Comparison of ENCODE assay signal across 23 mouse cellular contexts in the genomic region with DNA sequence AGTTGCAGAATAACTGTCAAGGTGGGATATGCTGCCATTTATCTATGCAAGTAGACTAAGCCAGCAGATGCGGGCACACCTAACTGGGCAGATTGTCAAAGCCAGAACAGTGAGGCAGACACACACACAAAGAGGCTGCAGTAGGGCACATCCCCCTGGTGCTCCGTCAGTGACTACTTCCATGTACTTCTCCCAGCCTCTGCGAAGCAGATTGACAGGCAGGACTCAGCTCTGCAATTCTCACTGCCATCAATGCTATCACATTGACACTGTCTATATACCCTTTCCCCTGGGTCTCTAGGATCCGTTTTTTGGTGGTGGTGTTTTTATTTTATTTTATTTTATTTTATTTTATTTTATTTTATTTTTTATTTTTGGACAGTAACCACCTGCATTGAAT. TPM values are rescaled to one million over a fixed set of nuclear protein-coding genes. Genes with fewer than 3 reads are reported as not detected.
DNase-seq lines count a peak whose midpoint lies in the region; ATAC-seq lines count a peak whose summit lies in the region.
"Had no signal": no experiment of that assay in that cellular context is flagged by ENCODE, and none has a peak within 500 bp of the region (broad histone marks: within the 10 kb centered on the region; RNA-seq: fewer than 3 reads in every experiment).

No protein-coding gene starts in this region.

- ATAC-seq in forebrain, embryonic 14.5 days: no peak
- peak; percentile 37; the same call in 1 of the 2 replicates for ATAC-seq in hindbrain, embryonic 14.5 days (ENCODE audit: low FRiP score)
- no peak for ATAC-seq in hindbrain, embryonic 11.5 days (ENCODE audit: low FRiP score)
- ATAC-seq in neural tube, embryonic 13.5 days (ENCODE audit: low read depth): no peak
- ATAC-seq: intestine, postnatal 0 days had no signal

- no peak overlapping the region for H3K4me2 ChIP-seq in forebrain, embryonic 14.5 days (ENCODE audit: low read length)
- H3K4me2 ChIP-seq in hindbrain, embryonic 14.5 days (replicated peaks): no peak overlapping the region
- H3K4me2 ChIP-seq in hindbrain, embryonic 11.5 days (replicated peaks; ENCODE audit: low read depth, low read length): no peak overlapping the region
- H3K4me2 ChIP-seq in neural tube, embryonic 13.5 days: no peak overlapping the region
- H3K4me2 ChIP-seq: embryonic facial prominence, embryonic 15.5 days; heart, embryonic 11.5 days; limb, embryonic 15.5 days; lung, embryonic 14.5 days; neural tube, embryonic 12.5 days had no signal

- 81% methylated on average over 4 of the region's 4 CpGs for WGBS in forebrain, embryonic 14.5 days
- 92% methylated on average over 4 of the region's 4 CpGs for WGBS in forebrain, embryonic 10.5 days
- WGBS in hindbrain, embryonic 14.5 days: 78% methylated on average over 4 of the region's 4 CpGs
- 85% methylated on average over 4 of the region's 4 CpGs for WGBS in hindbrain, embryonic 11.5 days
- WGBS in neural tube, embryonic 13.5 days: 93% methylated on average over 4 of the region's 4 CpGs

- no peaks in the 10 kb centered on the region for H3K9me3 ChIP-seq in forebrain, embryonic 14.5 days (replicated peaks; ENCODE audit: control insufficient read depth, low read length)
- H3K9me3 ChIP-seq in forebrain, embryonic 10.5 days: no peaks in the 10 kb centered on the region
- H3K9me3 ChIP-seq in hindbrain, embryonic 14.5 days (ENCODE audit: control insufficient read depth, low read length): no peaks in the 10 kb centered on the region
- no peaks in the 10 kb centered on the region for H3K9me3 ChIP-seq in hindbrain, embryonic 11.5 days (ENCODE audit: control insufficient read depth, low read length)
- H3K9me3 ChIP-seq in neural tube, embryonic 13.5 days: no peaks in the 10 kb centered on the region
- H3K9me3 ChIP-seq: embryonic facial prominence, embryonic 15.5 days; limb, embryonic 15.5 days; megakaryocyte, embryonic 14.5 days; neural tube, embryonic 12.5 days had no signal

- H3K9ac ChIP-seq in forebrain, embryonic 14.5 days (ENCODE audit: low read length): no peak overlapping the region; the same call in 1 of the 2 replicates
- no peak overlapping the region for H3K9ac ChIP-seq in hindbrain, embryonic 14.5 days
- no peak overlapping the region for H3K9ac ChIP-seq in hindbrain, embryonic 11.5 days (ENCODE audit: low read depth, low read length)
- no peak overlapping the region for H3K9ac ChIP-seq in neural tube, embryonic 13.5 days
- H3K9ac ChIP-seq: embryonic facial prominence, embryonic 15.5 days; limb, embryonic 15.5 days; liver, embryonic 14.5 days; lung, embryonic 14.5 days; neural tube, embryonic 12.5 days had no signal

- DNase-seq in forebrain, embryonic 14.5 days (ENCODE audit: low spot score): peak; percentile 20
- DNase-seq in forebrain, embryonic 10.5 days (ENCODE audit: extremely low spot score, low spot score): no peak
- no peak for DNase-seq in hindbrain, embryonic 14.5 days (ENCODE audit: low spot score)
- DNase-seq in hindbrain, embryonic 11.5 days (ENCODE audit: low spot score): no peak
- DNase-seq in neural tube, embryonic 10.5 days (ENCODE audit: extremely low spot score, low spot score): no peak
- DNase-seq in cerebellum, adult 9-10 months: no peak
- DNase-seq in thymus, postnatal 14 days: no peak
- DNase-seq: adrenal gland, postnatal 25 days; cerebellum, adult 9-11 months; left cerebral cortex, postnatal 4 days; lung, embryonic 14.5 days; retina, postnatal 1 day; right cerebral cortex, postnatal 25 days; spleen, adult 18-20 months had no signal

- no peaks in the 10 kb centered on the region for H3K27me3 ChIP-seq in forebrain, embryonic 14.5 days (replicated peaks; ENCODE audit: control insufficient read depth, insufficient read depth, low read length)
- H3K27me3 ChIP-seq in forebrain, embryonic 10.5 days (ENCODE audit: poor library complexity, severe bottlenecking): no peaks in the 10 kb centered on the region
- no peaks in the 10 kb centered on the region for H3K27me3 ChIP-seq in hindbrain, embryonic 14.5 days (ENCODE audit: control insufficient read depth, insufficient read depth, low read length)
- no peaks in the 10 kb centered on the region for H3K27me3 ChIP-seq in hindbrain, embryonic 11.5 days (ENCODE audit: control insufficient read depth, insufficient read depth, low read length)
- no peaks in the 10 kb centered on the region for H3K27me3 ChIP-seq in neural tube, embryonic 13.5 days
- H3K27me3 ChIP-seq: embryonic facial prominence, embryonic 15.5 days; limb, embryonic 15.5 days; megakaryocyte, embryonic 14.5 days; neural tube, embryonic 12.5 days had no signal

- peaks cover 5% of the 10 kb centered on the region; the same call in 1 of the 2 replicates for H3K36me3 ChIP-seq in forebrain, embryonic 14.5 days (ENCODE audit: control insufficient read depth, insufficient read depth, low read length)
- peaks cover 24% of the 10 kb centered on the region for H3K36me3 ChIP-seq in forebrain, embryonic 10.5 days (replicated peaks)
- no peaks in the 10 kb centered on the region for H3K36me3 ChIP-seq in hindbrain, embryonic 14.5 days (replicated peaks; ENCODE audit: control insufficient read depth, insufficient read depth)
- no peaks in the 10 kb centered on the region for H3K36me3 ChIP-seq in hindbrain, embryonic 11.5 days (ENCODE audit: control insufficient read depth, insufficient read depth, low read length)
- H3K36me3 ChIP-seq in neural tube, embryonic 13.5 days: peaks cover 11% of the 10 kb centered on the region

- H3K4me1 ChIP-seq in forebrain, embryonic 14.5 days (ENCODE audit: control insufficient read depth, insufficient read depth, low read length): peaks cover 3% of the 10 kb centered on the region; the same call in 1 of the 2 replicates
- peaks cover 17% of the 10 kb centered on the region for H3K4me1 ChIP-seq in forebrain, embryonic 10.5 days
- peaks cover 13% of the 10 kb centered on the region for H3K4me1 ChIP-seq in hindbrain, embryonic 14.5 days (replicated peaks; ENCODE audit: control insufficient read depth, insufficient read depth, low read length)
- H3K4me1 ChIP-seq in hindbrain, embryonic 11.5 days (replicated peaks; ENCODE audit: control insufficient read depth, insufficient read depth, low read length): no peaks in the 10 kb centered on the region
- peaks cover 29% of the 10 kb centered on the region for H3K4me1 ChIP-seq in neural tube, embryonic 13.5 days (replicated peaks)
- H3K4me1 ChIP-seq: embryonic facial prominence, embryonic 15.5 days; megakaryocyte, embryonic 14.5 days had no signal

- peak overlapping the region; percentile 15; the same call in 1 of the 2 replicates for H3K27ac ChIP-seq in forebrain, embryonic 14.5 days (ENCODE audit: low read depth, low read length)
- no peak overlapping the region for H3K27ac ChIP-seq in forebrain, embryonic 10.5 days
- peak overlapping the region; percentile 61; the same call in 1 of the 2 replicates for H3K27ac ChIP-seq in hindbrain, embryonic 14.5 days
- no peak overlapping the region for H3K27ac ChIP-seq in hindbrain, embryonic 11.5 days (ENCODE audit: low read depth, low read length)
- H3K27ac ChIP-seq in neural tube, embryonic 13.5 days (replicated peaks): 0 out of 2 replicates have a peak overlapping the region, but pooled peaks have one; percentile 9
- H3K27ac ChIP-seq: embryonic facial prominence, embryonic 15.5 days; left cerebral cortex, adult 2 months; limb, embryonic 15.5 days; liver, embryonic 14.5 days; neural tube, embryonic 12.5 days had no signal

- H3K4me3 ChIP-seq in forebrain, embryonic 14.5 days (ENCODE audit: low read depth, low read length): no peak overlapping the region
- H3K4me3 ChIP-seq in forebrain, embryonic 10.5 days: no peak overlapping the region
- no peak overlapping the region for H3K4me3 ChIP-seq in hindbrain, embryonic 14.5 days (replicated peaks; ENCODE audit: low read length)
- H3K4me3 ChIP-seq in hindbrain, embryonic 11.5 days (ENCODE audit: low read depth, low read length): no peak overlapping the region
- no peak overlapping the region for H3K4me3 ChIP-seq in neural tube, embryonic 13.5 days
- H3K4me3 ChIP-seq: embryonic facial prominence, embryonic 15.5 days; left cerebral cortex, adult 2 months; limb, embryonic 15.5 days; megakaryocyte, embryonic 14.5 days; neural tube, embryonic 12.5 days had no signal

RNA-seq across cellular contexts. Expression of gene Rnf144a, which starts 57.8 kb away (rescaled TPM):
- polyA plus RNA-seq in forebrain, embryonic 14.5 days (2014; fragmentation: Nextera tagmentation; extraction: Ambion mirVana): 17.4 and 21.5 TPM in 2 replicates
- 40.8 and 41.1 TPM in 2 replicates for polyA plus RNA-seq in forebrain, embryonic 10.5 days (2016; fragmentation: Nextera tagmentation; extraction: Ambion mirVana)
- 19.2 and 22.5 TPM in 2 replicates for polyA plus RNA-seq in hindbrain, embryonic 14.5 days (2014; fragmentation: Nextera tagmentation; extraction: Ambion mirVana)
- 23.7 and 30.8 TPM in 2 replicates for polyA plus RNA-seq in hindbrain, embryonic 11.5 days (2014; fragmentation: Nextera tagmentation; extraction: Ambion mirVana)
- polyA plus RNA-seq in neural tube, embryonic 13.5 days (2015; fragmentation: Nextera tagmentation; extraction: Ambion mirVana): 27.0 and 27.4 TPM in 2 replicates

Comparison
In these comparisons a context has a peak if more than half of its experiments do, and no peak if none do; other contexts are left out.
1. H3K27ac ChIP-seq: peak in forebrain, embryonic 14.5 days (single experiment), hindbrain, embryonic 14.5 days (single experiment) and neural tube, embryonic 13.5 days (single experiment); none in forebrain, embryonic 10.5 days (single experiment) and hindbrain, embryonic 11.5 days (single experiment).